Mouse (Mus musculus) embryonic facial prominence, embryonic 14.5 days (tissue): ENCODE data around the gene Gm28043. TPM values are rescaled to one million over a fixed set of nuclear protein-coding genes. Genes with fewer than 3 reads are reported as not detected.

ENCODE experiments used
- ATAC-seq: fragments of 200-750 bp; cut with Nextera tagmentation; 2 replicates; pipeline ENCODE4 v1.8.0; 2017; ENCODE audit warnings: low read depth, moderate number of reproducible peaks, moderate TSS enrichment
- DNase-seq: peaks from one replicate; pipeline ENCODE4 v3.0.0-alpha.2; 2015; ENCODE audit warnings: low spot score
- H3K27ac ChIP-seq: fragments of 300-500 bp; sonication (generic); replicated peaks from 2 replicates; pipeline ENCODE4 v1.5.1; 2014; ENCODE audit warnings: low read depth, mild to moderate bottlenecking, low read length, moderate library complexity
- H3K27me3 ChIP-seq: fragments of 300-500 bp; sonication (generic); replicated peaks from 2 replicates; pipeline ENCODE4 v1.6.1; 2014; ENCODE audit warnings: low read length; ENCODE audit not compliant: control insufficient read depth, insufficient read depth
- H3K36me3 ChIP-seq: fragments of 300-500 bp; sonication (generic); 2 replicates; pipeline ENCODE4 v1.6.1; 2014; ENCODE audit warnings: low read length, mixed read lengths; ENCODE audit not compliant: control insufficient read depth, insufficient read depth
- H3K4me1 ChIP-seq: fragments of 300-500 bp; sonication (generic); 2 replicates; pipeline ENCODE4 v1.6.1; 2014; ENCODE audit warnings: antibody characterized with exemption, low read length; ENCODE audit not compliant: control insufficient read depth, insufficient read depth
- H3K4me2 ChIP-seq: fragments of 300-500 bp; sonication (generic); 2 replicates; pipeline ENCODE4 v1.6.1; 2014; ENCODE audit warnings: low read depth, mild to moderate bottlenecking, low read length, moderate library complexity, mixed read lengths
- H3K4me3 ChIP-seq: fragments of 300-500 bp; sonication (generic); 2 replicates; pipeline ENCODE4 v1.5.1; 2014; ENCODE audit warnings: low read depth, mild to moderate bottlenecking, low read length
- H3K9ac ChIP-seq: fragments of 300-500 bp; sonication (generic); 2 replicates; pipeline ENCODE4 v1.6.1; 2014; ENCODE audit warnings: low read depth, mild to moderate bottlenecking, low read length, moderate library complexity, mixed read lengths
- H3K9me3 ChIP-seq: fragments of 300-500 bp; sonication (generic); 2 replicates; pipeline ENCODE4 v1.6.1; 2016; ENCODE audit warnings: low read length; ENCODE audit not compliant: control insufficient read depth
- WGBS: fragments of 180-500 bp; shearing (Covaris S2); extraction: QIAGEN DNeasy Blood & Tissue Kit; methylation state at CpG from one replicate; pipeline ENCODE4 v1.1.7; 2014; 5-methylcytosine and 5-hydroxymethylcytosine counted together
- polyA plus RNA-seq: library from polyadenylated mRNA; unstranded; fragments of >200 nt; fragmentation: Nextera tagmentation; extraction: Ambion mirVana; gene quantifications from 2 replicates; pipeline ENCODE4 v1.2.1, GENCODE M21; 2014

Gm28043 gene
- polyA plus RNA-seq, 1 experiment from 2014 or later, result 2.6 TPM

DNA sequence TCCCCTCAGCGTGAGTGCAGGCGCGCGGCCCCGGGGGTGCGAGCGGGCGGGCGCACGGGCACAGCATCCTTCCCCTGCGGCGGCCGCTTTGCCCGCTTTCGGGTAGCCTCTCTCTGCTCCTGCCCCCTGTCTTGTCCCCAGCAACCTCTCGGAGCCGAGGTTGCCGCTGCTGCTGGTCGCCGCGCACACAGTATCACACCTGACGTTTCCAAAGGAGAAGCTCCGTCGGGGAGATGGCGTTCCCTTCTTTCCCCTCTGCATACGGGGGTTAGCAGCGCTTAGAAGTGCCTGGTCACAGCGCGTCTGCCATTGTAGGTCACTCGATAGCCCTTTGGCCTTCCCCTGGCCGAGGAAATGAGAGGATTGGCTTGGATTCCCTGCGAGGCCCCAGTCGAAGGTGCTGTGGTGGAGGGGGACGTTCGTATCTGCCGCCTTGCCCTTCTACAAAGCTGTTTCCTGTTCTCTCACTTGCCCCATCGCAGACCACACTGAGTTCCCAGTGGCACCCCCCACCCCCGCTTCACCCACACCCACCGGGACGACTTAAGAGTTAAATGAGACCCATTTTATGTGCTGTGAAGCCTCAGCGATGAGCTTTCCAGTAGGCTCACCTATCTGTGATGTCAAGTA lies 46.2 kb downstream of the Gm28043 start:
- Histone ChIP-seq H3K4me3 (peak overlapping the region; percentile 93), H3K9ac (peak overlapping the region; percentile 96), H3K27me3 (no peaks in the 10 kb centered on the region), H3K4me1 (peaks cover 5% of the 10 kb centered on the region; the same call in 1 of the 2 replicates), H3K27ac (peak overlapping the region; percentile 88), H3K36me3 (peaks cover 20% of the 10 kb centered on the region), H3K4me2 (peak overlapping the region; percentile 89), H3K9me3 (no peaks in the 10 kb centered on the region)
- WGBS, result under 1% methylated on average over 26 of the region's 41 CpGs
- DNase-seq (no peak), ATAC-seq (peak; percentile 66)

DNA sequence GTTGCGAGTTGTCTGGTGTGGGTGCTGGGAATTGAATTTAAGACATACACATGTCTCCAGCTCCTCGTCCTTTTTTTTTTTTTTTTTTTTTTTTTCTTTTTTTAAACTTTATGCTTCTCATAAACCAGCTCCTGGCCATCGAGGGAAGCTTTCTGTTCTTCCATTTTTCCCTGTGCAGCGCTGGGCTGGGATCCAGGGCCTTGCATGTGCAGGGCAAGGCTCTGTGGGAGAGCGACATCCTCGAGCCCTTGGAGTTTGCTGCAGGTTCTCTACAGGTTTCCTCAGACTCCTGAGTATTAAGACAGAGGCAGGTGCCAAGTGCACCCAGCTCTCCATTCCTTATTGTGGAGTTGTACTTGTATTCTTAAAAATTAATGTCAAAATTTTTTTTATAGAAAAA lies 47.5 kb downstream of the Gm28043 start:
- H3K27me3 ChIP-seq, result no peaks in the 10 kb centered on the region
- DNase-seq (no peak), ATAC-seq (no peak)
- 91% methylated on average over 6 of the region's 6 CpGs for WGBS
- no peak overlapping the region for H3K27ac ChIP-seq
- H3K9me3 ChIP-seq, result no peaks in the 10 kb centered on the region
- no peak overlapping the region for H3K9ac ChIP-seq
- H3K4me2 ChIP-seq, result no peak overlapping the region
- H3K4me1 ChIP-seq, result peaks cover 5% of the 10 kb centered on the region; the same call in 1 of the 2 replicates
- H3K4me3 ChIP-seq, result no peak overlapping the region
- H3K36me3 ChIP-seq, result peaks cover 31% of the 10 kb centered on the region

DNA sequence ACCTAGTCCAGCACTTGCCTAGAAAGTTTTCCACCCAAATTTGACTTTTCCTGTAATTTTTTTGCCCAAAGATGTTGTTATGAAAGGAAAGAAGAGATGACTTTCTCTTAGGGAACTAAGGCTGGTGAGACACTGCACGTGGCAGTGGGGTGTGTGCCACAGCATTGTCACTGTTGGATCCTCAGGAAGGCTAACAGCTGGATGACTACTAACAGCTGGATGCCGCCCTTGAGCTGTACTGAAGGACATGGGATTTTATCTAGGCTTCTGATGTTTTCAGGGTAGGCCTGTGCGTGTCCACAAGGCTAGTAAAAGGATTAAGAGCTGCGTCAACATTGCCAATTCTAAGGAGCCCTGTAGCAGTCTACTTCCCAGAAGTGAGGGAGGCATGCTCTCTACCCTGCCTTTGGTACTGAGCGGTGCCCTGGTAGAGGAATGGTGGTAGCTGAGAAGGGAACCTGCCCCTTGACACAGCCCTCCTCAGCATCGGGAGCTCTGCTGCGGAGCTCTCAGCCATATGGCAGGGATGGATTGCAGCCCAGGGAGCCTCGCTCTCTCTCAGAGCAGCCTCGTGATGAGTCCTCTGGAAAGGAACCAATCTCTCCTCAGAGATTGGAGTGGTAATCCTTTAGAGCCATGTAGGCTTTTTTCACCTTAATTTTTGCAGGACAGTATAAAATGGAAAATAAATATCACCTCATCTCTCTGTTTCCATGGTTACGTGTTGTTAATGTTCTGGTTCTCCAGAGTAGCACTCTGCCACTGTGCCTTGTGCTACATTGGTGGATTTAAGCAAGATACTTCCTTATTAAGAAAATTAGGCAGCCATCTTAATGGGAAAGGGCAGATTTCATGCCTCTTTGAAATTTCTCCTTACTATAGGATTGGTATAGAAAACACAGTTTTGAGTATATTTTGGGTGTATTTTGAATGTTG lies 53.6 kb downstream of the Gm28043 start:
- DNase-seq (no peak), ATAC-seq (no peak)
- Histone ChIP-seq H3K9ac (no peak overlapping the region), H3K4me3 (no peak overlapping the region), H3K4me1 (no peaks in the 10 kb centered on the region), H3K27ac (no peak overlapping the region), H3K9me3 (no peaks in the 10 kb centered on the region), H3K36me3 (peaks cover 52% of the 10 kb centered on the region), H3K27me3 (no peaks in the 10 kb centered on the region), H3K4me2 (no peak overlapping the region)
- 79% methylated on average over 10 of the region's 10 CpGs for WGBS

DNA sequence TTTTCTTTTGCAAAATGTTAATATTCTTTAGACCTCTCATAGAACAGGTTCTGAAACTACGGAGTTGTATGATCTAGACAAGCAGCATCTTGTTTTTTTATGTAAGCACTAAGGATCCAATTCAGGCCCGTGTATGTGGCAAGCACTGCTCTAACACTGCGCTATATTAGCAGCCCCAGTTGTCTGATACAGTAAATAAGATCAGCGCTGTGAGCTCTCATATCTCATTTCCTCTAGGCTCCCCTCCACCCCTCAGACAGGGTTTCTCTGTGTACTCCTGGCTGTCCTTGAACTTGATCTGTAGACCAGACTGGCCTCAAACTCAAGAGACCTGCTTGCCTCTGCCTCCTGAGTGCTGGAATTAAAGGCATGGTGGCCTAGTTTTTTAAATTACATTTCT lies 54.4 kb downstream of the Gm28043 start:
- Histone ChIP-seq H3K4me1 (no peaks in the 10 kb centered on the region), H3K9ac (no peak overlapping the region), H3K9me3 (no peaks in the 10 kb centered on the region), H3K4me3 (no peak overlapping the region), H3K27me3 (no peaks in the 10 kb centered on the region), H3K4me2 (no peak overlapping the region), H3K27ac (no peak overlapping the region), H3K36me3 (peaks cover 55% of the 10 kb centered on the region)
- 91% methylated on average over 4 of the region's 4 CpGs for WGBS
- no peak for ATAC-seq
- DNase-seq, result no peak

DNA sequence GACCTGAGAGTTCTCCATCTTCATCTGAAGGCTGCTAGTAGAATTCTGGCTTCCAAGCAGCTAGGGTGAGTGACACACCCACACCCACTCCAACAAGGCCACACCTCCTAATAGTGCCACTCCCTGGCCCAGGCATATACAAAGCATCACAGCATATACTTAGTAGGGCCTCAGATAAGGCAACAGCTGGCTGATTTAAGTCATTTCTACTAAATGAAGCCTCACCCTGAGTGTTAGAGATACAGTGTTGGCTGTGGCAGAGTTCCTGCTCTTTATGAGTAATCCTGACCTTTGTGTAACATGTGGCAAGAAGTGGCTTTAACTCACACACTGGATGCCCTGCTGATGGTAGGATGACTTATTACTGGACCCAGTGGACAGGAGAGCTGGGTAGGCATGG lies 55.3 kb downstream of the Gm28043 start:
- DNase-seq (no peak), ATAC-seq (no peak)
- Histone ChIP-seq H3K4me3 (no peak overlapping the region), H3K9ac (no peak overlapping the region), H3K4me1 (no peaks in the 10 kb centered on the region), H3K36me3 (peaks cover 54% of the 10 kb centered on the region), H3K4me2 (no peak overlapping the region), H3K27ac (no peak overlapping the region), H3K9me3 (no peaks in the 10 kb centered on the region), H3K27me3 (no peaks in the 10 kb centered on the region)

DNA sequence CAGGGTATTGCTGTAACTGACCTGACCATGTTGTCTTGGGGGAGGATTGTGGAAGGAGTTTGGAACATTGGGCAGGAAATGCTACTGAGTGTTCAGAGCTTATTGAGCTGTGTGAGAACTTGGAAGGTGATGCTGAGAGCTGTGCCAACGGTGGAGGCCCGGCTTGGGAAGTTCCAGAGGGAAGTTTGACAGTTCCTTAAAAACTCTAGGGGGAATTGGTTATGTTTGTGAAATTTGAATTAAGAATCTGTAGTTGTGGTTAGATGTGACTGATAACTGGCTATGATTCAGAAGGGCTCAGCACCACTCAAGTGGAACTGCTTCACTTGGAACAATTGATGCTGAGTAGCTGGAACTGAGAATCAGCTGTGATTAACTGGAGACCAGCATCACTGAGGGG lies 56.3 kb downstream of the Gm28043 start:
- ATAC-seq, result no peak
- H3K27ac ChIP-seq, result no peak overlapping the region

DNA sequence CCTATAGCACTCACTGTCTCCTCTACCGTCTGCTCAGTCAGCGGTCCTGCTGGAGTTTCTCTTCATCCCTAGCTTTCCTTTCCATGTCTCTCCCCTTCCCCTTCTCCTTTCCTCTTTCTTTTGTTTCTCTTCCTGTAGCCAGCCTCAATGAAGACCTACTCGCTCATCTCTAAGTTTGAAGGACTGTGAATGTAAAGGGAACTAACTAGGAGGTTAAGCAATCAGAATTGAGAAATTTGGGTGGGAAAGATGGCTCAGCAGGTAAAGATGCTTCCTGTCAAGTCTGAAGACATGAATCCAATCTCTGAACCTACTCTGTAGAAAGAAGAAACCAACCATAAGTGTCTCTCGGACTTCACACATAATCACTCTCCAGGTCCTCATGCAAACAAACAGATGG lies 58.6 kb downstream of the Gm28043 start:
- H3K27me3 ChIP-seq, result no peaks in the 10 kb centered on the region
- peaks cover 69% of the 10 kb centered on the region for H3K36me3 ChIP-seq
- no peak overlapping the region for H3K4me3 ChIP-seq
- no peaks in the 10 kb centered on the region for H3K4me1 ChIP-seq
- no peaks in the 10 kb centered on the region for H3K9me3 ChIP-seq
- H3K27ac ChIP-seq, result no peak overlapping the region
- no peak overlapping the region for H3K9ac ChIP-seq
- no peak overlapping the region for H3K4me2 ChIP-seq
- DNase-seq, result no peak
- WGBS, result 96% methylated on average over 4 of the region's 4 CpGs
- ATAC-seq, result no peak

More for the DNA sequence above, 56.3 kb downstream of the Gm28043 start:
- no peak overlapping the region for H3K9ac ChIP-seq
- no peak overlapping the region for H3K4me3 ChIP-seq
- H3K9me3 ChIP-seq, result no peaks in the 10 kb centered on the region
- no peaks in the 10 kb centered on the region for H3K4me1 ChIP-seq
- no peaks in the 10 kb centered on the region for H3K27me3 ChIP-seq
- DNase-seq, result no peak
- no peak overlapping the region for H3K4me2 ChIP-seq
- H3K36me3 ChIP-seq, result peaks cover 57% of the 10 kb centered on the region
- WGBS, result 81% methylated on average over 2 of the region's 2 CpGs

DNA sequence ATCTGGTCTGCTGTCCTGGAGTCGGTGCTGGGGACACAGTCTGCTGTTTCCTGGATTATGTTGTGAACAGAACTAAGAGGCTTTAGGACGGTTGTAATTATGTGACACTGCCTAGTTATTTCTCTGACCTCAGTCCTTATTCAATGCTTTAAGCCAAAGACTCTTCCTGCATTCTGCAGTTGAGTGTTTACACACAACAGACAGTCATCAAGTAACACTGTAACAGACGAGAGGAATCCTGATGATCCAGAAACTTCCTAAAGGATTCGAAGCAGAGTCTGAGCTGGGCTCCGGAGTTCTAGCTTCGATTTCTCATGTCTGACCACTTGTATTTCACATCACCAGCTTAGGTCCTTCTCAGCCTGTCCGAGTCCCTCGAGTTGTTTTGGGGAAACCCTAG lies 63.9 kb downstream of the Gm28043 start:
- DNase-seq (no peak), ATAC-seq (no peak)
- H3K4me2 ChIP-seq, result no peak overlapping the region
- no peaks in the 10 kb centered on the region for H3K4me1 ChIP-seq
- H3K4me3 ChIP-seq, result no peak overlapping the region
- H3K9me3 ChIP-seq, result no peaks in the 10 kb centered on the region
- H3K27ac ChIP-seq, result no peak overlapping the region
- H3K27me3 ChIP-seq, result no peaks in the 10 kb centered on the region
- no peak overlapping the region for H3K9ac ChIP-seq
- 84% methylated on average over 8 of the region's 8 CpGs for WGBS
- H3K36me3 ChIP-seq, result peaks cover 96% of the 10 kb centered on the region
